Mouse (Mus musculus) left cerebral cortex, postnatal 25 days (tissue): ENCODE measurements around the gene Nhej1. TPM values are rescaled to one million over a fixed set of nuclear protein-coding genes. Genes with fewer than 3 reads are reported as not detected.
A peak's percentile ranks its signal among the peaks of the same experiment; 100 is the strongest.

Source experiments
- DNase-seq, 2 experiments: peaks; one replicate each; pipeline ENCODE4 v3.0.0; 2022; ENCODE audit warnings: low spot score in 2 of 2, mixed read lengths in 1 of 2
- intact Hi-C: fragments of 180-260 bp; cut with DNase I; formaldehyde crosslinking; loops from one replicate; pipeline ENCODE4 v1.15.1; 2025
- total RNA-seq, 2 experiments: library from RNA; stranded (reverse); gene quantifications; 2 replicates each; pipeline ENCODE4 v1.2.3; 2021

The Nhej1 gene
- total RNA-seq, 2 experiments from 2014 or later: 2.7 to 3.0 TPM

DNA sequence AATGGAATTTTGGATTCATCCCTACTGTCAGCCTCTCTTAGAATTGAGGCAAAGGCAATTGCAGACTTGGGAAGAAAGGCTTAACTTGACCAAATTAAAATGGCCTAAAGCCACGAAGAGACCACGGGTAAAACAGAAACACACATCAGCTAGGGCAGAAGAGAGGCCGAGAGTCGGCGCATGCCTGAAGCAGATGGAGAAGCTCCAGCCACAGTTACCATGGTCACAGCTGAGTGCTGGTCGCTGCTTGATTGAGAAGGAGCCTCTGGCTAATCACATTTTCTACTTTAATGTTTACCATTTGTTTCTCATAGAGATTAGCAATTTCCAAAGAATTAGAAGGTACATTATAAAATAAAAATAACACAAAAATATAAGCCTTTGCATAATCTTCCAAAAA, 123.8 kb downstream of the Nhej1 start:
- peak in 1 of 2 experiments; percentile 3 for DNase-seq
- intact Hi-C loops: no loop called here

DNA sequence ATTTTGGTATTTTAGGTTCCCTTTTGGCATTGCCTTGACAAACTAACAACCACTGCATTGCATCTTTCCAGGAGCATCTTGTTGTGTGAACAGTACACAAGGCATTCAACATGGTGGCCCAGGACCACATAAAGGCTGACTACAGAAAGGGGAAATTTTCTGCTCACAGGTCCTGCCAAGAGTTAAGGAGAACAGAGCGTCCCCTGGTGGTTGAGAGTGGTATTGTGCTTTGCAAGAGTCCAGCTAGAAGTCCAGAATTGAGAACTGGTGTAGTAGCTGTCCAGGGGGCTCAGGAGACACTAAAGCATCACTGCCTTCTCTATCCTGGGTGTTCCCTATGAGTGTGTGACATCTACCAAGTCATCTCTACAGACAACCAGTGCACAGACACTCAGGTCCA, 124.5 kb downstream of the Nhej1 start:
- peak in 1 of 2 experiments; percentile 25 for DNase-seq
- intact Hi-C loops: no loop called here

DNA sequence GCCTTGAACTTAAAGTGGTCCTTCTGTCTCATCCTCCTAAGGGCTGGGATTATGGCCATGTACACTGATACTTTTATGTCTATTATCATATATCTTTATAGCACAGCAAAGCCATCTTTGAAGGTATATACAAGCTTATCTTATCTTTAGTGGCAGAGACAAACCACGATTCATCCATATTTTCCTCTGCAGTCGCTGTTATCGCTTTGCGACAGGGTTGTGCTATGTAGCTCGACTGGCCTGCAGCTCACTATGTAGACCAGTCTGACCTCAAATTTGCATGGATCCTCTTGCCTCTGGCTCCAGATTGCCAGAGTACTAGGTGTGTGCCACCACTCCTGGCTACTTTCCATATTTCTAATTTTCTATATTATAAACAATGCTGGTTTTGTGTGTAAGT, 125.8 kb downstream of the Nhej1 start:
- no peak for DNase-seq
- intact Hi-C loops: no loop called here

DNA sequence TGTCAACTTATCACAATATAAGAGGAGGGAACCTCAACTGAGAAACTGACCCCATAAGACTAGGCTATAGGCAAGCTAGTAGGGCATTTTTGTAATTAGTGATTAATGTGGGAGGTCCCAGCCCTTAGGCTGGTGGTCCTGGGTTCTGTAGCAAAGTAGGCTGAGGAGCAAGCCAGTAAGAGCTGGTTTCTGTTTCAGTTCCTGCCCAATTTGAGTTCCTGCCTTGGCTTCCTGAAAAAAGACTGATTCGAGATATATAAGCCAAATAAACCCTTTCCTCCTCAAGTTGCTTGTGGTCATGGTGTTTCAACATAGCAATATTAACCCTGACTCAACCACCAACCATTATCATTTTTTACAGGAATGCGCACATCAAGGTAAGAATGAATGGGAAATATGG, 127.8 kb downstream of the Nhej1 start:
- no peak for DNase-seq

DNA sequence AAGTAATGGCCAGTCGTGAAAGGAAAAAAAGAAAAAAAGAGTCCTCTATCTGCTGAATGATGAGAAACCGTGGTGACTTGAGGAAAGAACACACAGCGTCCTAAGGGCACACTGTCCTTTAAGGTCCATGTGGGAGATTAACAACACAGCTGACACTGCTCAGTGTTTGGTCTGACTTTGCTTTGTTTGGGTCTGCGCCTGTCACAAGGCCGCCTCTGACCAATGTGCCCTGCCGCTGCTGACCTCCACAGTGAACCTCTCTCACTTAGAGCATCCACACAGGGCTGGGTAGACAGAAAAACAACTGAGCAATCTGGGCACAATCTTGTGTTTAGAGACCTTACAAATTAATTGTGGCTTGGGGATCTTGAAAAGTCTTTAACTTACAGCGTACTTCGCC, 148.0 kb downstream of the Nhej1 start:
- DNase-seq: no peak
- intact Hi-C loops: no loop called here

More for the DNA sequence above, 127.8 kb downstream of the Nhej1 start:
- intact Hi-C loops: no loop called here

DNA sequence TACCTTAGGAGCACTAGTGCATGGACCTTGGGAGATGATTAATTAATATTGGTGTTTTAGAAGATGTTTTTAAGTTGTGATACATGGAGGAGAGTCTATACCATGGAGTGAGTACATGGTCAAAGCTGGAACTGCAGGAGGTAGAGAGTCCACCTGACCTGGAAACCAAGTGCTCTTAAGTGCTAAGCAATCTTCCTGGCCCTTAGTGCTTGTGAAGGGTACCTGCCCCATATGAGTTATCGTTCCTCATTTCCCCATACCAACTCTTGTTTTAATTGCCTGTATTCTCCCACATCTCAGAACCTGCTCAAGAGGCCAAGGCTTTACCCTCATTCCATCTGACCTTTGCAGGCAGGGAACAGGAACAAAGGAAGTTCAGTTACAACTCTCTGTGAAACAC, 149.1 kb downstream of the Nhej1 start:
- intact Hi-C loops: no loop called here
- no peak for DNase-seq

DNA sequence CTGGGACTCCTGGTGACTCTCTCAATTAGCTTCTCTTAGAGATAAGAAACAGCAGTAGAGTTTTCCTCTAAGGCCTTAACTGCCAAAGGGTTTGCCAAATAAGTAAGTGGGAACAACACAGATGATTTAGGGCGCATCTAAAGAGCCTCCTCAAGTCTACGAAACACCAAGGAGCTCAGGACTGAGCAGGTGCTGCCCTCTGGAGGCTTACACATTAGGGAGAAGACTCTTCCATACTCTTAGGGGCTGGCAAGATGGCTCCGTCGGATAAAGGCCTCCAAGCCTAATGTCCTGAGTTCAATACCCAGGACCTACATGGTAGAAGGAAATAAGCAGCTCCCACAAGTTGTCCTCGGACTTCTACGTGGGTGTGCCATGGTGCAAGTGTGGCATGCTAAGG, 151.4 kb downstream of the Nhej1 start:
- DNase-seq: no peak
- intact Hi-C loops: no loop called here

DNA sequence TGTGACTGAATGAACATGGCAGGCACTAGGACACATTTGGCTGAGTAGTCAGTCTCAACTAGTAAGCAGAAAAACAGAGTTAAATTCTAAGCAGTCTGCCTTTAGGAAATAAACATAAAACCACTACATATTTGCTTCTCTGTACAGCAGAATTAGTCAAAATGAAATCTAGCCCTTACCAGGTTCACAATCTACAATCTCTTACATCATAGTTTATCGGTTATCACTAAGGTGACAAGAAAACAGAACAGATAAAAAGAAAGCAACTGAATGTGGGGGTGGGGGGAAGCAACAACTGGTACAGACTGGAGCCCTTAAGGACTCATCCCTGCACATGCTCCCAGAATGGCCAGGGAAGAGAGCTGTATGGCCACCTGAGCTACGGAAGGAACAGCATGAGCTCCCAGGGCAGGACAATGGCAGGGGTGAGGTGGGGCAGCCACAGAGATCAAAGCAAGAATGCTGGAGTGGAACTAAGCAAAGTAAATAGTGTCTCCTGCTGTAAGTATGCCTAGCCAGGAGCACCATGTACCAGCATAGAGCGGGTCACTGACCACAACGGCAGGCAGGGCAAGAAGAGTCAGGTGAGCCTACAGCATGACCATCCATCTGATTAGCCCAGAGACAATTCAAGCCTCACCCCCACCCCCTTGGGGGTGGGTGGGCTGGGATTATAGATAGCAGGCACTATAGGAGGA, 153.5 kb downstream of the Nhej1 start:
- no peak for DNase-seq
- intact Hi-C loops: no loop called here

DNA sequence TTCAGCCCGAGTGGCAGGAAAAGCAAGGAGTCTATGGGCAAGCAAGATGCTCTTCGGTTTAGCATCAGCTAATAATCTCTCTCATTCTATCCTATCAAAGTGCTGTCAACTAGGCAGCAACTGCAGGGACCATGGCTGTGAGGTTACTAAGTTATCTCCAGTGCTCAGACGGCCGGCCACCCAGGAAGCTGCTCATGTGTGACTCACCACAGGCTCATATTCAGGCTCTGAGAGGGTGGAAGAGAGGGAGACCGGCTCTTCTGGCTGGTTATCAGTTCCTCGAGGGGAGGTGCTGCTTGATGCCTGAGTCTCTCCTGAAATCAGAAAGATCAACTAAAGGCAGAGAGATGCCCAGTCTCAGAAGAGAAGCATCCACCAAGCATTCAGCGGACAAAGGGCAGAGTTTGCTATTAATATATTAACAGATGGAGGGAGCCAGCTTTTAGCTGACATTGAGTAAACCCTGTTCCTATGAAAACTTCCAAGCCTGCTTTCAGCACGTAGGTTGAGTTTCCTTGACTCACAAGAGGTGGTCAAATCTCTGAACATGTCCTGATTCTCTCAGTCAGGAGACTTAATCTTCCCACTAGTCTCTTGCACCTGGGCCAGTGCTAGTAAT, 156.9 kb downstream of the Nhej1 start:
- DNase-seq: no peak
- intact Hi-C loops: no loop called here

DNA sequence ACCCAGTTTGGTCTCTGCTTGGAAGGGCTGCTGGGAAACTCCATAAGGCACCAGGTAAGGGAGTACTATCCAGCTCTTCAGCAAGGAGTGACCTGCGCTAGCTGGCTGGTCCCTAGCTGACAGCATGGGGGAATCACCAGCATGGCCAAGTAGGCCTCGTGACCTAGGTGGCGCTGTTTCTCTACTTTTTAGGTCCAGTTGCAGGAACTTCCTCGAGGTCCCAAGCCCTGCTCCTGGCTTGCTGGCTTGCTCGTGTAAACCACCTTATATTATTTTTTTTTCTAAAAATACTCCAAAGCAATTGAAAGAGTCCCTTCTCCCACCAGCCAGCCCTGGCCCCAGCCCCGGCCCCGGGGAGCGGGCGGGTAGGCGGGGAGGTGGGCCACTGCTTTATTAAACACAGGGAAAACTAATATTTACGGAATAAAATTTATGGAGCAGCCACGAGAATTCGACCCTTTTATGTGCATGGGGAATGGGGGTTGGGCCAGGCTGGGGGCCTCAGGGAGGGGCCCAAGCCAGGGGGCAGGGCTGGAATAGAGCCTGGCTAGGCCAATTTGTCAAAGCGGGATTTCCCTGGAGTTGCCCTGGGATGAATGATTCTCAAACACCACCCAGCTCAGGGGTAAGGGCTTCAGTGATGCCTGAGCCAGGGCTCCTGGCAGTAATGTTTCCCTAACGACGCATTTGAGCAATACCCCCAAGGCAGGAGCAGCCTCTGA, 160.3 kb downstream of the Nhej1 start:
- intact Hi-C loops: loop anchor here (2.0 kb wide), 1 partner anchor 52 kb away; no protein-coding TSS in a partner anchor

DNA sequence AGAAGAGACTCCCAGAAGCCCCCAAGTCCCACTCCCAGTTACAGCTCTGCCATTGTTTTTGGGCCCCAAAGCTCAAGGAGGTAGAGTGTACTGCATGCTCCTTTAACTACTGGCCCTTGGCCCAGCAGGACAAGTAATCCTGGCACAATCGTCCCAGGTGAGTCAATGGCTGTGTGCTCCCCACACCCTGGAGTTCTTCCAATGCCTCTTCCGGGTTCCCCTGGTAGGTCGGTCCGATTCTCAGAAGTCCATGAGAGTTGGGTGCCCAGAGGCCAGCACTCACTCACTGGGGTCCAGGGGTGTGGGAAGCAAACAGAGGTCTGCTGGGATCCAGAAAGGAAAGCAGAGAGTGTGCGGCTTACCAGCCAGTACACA, 162.2 kb downstream of the Nhej1 start:
- intact Hi-C loops: no loop called here
- DNase-seq: no peak

More for the DNA sequence above, 160.3 kb downstream of the Nhej1 start:
- DNase-seq: peak; percentile 57

DNA sequence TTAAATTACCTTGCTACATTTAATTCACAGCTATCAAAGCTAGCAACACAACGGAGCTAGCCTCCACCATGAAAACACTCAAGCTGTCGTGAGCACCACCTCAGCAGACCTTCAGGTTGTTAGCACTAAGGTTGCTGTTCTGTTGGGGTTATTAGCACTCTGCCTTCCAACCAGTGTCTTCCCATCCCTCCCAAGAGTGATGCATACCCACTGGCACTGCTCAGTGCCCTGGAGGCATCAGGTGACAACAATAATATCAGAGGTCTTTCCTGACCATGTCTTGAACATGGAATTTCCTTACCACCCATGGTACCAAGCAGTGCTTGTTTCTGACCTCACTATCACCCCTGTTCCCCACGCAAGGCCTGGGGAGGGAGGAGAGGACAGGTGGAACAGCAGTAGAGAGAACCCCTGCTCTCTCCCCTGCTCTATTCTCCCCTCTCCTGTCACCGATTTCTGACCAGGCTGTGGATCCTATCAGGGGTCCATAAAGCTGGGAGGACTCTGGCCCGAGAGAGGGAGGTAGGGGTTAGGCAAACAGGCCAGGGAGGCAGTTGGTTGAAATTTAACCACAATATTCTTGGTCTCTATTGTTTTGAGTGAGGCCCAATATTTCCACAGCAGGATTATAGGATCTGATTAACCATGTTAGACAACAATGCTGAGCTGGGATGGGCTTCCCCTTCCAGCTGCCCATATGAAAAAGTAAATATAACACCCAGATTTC, 162.7 kb downstream of the Nhej1 start:
- intact Hi-C loops: no loop called here
- DNase-seq: no peak

DNA sequence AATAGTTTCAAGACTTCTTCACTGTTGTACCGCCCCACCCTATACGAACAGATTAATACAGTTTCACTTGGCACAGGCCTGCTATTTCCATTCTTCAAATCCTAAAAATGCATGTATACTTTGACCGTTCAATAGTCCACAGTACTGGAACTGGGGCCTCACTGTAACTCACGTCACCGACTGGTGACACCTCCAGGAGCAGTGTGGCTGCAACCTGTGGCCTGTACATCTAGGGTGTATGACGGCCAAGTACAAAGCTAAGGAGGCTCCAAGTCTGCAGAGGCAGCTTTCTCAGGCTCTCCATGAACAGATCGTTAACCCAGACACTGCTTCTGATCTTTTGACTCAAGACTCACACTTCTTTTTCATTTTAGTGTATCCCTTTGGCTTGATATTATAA, 163.3 kb downstream of the Nhej1 start:
- intact Hi-C loops: no loop called here

DNA sequence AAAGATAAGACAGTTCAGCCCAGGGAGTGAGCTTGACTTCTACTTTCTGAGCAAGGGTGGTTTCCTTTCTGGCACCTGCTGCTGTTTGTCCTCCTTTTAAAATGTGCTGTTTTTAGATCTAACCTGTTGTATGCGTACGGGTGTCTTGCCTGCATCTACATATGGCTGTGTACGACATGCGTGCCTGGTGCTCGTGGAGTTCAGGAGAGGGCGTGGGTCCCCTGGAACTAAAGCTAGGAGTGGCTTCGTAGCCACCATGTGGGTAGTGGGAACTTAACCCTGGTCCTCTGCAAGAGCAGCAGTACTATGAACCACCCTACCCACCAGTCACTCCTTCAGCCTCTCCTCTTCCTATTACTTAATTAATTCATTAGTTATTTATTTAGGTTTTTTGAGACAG, 164.9 kb downstream of the Nhej1 start:
- intact Hi-C loops: no loop called here
- no peak for DNase-seq

More for the DNA sequence above, 163.3 kb downstream of the Nhej1 start:
- no peak for DNase-seq

DNA sequence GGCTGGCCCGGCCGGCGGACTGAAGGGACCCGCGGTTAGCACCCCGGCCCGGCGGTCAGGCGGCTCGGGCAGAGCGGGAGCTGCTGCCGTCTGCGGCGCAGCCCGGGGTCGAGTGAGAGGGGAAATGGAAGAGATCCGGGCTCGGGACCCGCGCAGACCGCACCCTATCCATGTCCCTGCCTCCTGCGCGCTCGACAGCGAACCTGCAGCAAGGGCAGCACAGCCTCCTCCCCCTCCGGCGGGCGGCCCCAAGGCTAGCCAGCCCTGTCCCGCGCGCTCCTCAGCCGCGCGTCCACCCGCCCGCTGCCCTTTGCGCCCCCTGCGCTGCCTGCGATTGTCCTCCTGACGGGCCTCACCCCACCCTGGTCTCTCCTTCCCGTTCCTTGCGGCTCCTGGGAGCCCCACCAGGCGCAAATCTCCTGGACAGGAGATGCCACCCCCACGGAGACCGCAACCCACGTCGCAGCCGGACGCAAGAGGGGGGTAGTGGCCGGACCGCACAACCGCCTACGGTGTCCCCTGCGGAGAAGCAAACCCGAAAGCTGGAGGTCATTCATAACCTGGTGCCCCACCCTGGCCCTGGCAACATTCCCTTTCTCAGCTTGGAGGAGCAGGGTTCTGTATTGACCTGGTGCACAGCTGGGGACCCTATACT, 173.3 kb downstream of the Nhej1 start, which contains the start of gene Ihh:
TSS of gene Ihh (minus strand) at position 117 of the 655 bp plus-strand sequence.
- intact Hi-C loops: no loop called here
- DNase-seq: no peak

DNA sequence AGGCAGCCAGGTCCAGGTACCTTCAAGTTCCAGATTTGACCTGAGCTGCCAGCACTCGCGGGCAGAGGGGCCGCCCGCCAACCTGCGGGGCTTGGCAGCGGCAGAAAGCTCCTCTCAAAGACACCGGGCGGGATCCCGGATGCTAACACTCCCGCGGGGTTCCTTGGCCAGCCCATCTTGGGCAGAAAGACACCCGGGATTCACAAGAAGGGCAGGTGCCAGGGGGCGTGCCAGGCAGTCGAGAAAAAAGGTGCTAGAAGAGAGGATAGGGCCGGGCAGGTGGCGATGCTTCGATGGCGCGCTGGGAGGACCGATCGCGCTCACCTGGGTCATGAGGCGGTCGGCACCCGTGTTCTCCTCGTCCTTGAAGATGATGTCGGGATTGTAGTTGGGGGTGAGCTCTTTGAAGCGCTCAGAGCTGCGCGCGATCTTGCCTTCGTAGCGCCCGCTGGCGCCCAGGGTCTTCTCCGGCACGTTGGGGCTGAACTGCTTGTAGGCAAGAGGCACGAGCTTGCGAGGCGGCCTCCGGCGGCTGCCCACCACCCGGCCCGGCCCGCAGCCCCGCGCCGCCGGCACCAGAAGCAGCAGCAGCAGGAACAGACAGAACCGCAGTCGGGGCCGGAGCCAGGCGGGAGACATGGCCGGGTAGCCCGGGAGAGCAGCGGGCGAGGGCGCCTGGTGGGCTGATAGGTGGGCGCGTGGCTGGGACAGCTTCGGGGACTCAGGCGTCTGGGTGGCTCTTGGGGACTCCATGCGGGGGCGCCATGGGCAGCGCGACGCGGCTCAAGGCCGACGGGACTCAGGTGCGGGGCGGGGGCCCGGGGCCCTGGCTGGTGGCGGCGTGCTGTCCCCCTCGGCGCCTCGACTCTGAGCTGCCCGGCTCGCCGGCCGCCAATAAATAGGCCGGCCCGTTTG, 174.2 kb downstream of the Nhej1 start:
- DNase-seq: peak in 1 of 2 experiments; percentile 4
- intact Hi-C loops: no loop called here

DNA sequence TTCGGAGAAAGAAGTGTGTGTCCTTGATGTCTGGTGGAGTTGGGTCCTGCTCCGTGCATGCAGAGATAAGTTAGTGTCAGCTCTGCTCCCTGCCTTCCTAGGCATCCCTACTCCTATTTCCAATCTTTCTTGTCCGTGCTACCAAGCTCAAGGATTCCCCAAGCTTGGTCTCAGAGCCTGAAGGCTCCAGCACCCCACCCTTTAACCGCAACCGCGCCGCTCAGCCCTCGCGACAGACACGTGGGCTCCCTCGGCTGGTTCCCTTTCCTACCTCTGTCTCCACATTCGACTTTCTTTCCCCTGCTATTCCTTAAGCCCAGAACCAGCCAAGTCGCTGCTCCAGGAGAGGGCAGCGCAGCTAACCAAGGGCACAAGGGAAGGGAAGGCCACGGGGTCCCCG, 174.9 kb downstream of the Nhej1 start:
- no peak for DNase-seq
- intact Hi-C loops: no loop called here

DNA sequence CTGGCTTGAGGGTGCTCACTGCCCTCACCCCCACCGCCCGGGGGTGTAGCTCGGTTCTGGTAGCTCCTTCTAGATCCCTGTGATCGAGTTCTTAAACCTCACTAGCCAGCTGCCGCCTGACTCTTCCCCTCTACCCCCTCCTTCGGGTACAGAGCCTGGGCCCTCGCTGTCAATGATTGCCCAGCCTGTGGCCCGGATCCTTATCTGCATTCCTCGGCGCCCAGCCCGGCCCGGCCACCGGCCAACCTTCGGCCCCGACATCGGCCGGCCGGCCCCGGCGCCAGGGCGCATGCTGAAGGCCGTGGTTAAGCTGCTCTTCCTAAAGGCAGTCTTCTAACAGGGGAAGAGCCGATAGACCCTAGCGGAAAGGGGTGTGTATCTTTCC, 175.3 kb downstream of the Nhej1 start:
- no peak for DNase-seq
- intact Hi-C loops: loop anchor here (2.0 kb wide), 1 partner anchor 67 kb away; no protein-coding TSS in a partner anchor
